Mouse (Mus musculus): ENCODE measurements around the gene Mrtfa. TPM values are rescaled to one million over a fixed set of nuclear protein-coding genes. Genes with fewer than 3 reads are reported as not detected.

Gene Mrtfa
- polyA plus RNA-seq, 1 experiment: 18.4 TPM

DNA sequence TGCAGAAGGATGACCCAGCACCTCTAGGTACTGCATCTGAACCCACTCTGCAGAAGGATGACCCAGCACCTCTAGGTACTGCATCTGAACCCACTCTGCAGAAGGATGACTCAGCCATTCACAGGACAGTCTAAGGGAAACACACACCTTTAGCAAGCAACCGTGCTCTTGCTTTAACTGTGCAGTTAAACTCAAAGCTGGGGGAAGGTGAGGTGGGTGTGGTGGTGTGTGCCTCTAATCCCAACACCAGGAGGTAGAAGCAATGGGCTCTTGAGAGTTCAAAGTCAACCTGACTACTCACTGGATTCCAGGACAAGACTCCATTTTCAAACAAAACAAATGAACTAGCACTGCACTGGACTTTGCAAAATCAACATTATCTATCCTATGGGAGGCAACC is 5.6 kb downstream of the Mrtfa start:
- H3K36me3 ChIP-seq (ENCODE audit: control insufficient read depth, insufficient read depth, low read length, poor library complexity, severe bottlenecking): no peaks in the 10 kb centered on the region
- H3K27me3 ChIP-seq (ENCODE audit: control insufficient read depth, insufficient read depth, low read length, poor library complexity, severe bottlenecking): no peaks in the 10 kb centered on the region
- H3K27ac ChIP-seq (ENCODE audit: insufficient read depth, low read length): no peak overlapping the region
- no peaks in the 10 kb centered on the region for H3K9me3 ChIP-seq (replicated peaks; ENCODE audit: control insufficient read depth, insufficient read depth, low read length, poor library complexity, severe bottlenecking)
- TF ChIP-seq POLR2A (IDR thresholded peaks at IDR 0.05; ENCODE audit: insufficient read depth, low read length): no peak
- no peak for TF ChIP-seq CTCF (IDR thresholded peaks at IDR 0.05; ENCODE audit: low read depth, low read length)
- TF ChIP-seq EP300 (IDR thresholded peaks at IDR 0.05; ENCODE audit: insufficient read depth, low read depth, low read length): no peak
- no peak overlapping the region for H3K4me3 ChIP-seq (ENCODE audit: low read depth, low read length)
- H3K9ac ChIP-seq (ENCODE audit: low read depth, poor library complexity, severe bottlenecking): no peak overlapping the region
- H3K4me1 ChIP-seq (ENCODE audit: control insufficient read depth, insufficient read depth, low read length): peaks cover 2% of the 10 kb centered on the region

DNA sequence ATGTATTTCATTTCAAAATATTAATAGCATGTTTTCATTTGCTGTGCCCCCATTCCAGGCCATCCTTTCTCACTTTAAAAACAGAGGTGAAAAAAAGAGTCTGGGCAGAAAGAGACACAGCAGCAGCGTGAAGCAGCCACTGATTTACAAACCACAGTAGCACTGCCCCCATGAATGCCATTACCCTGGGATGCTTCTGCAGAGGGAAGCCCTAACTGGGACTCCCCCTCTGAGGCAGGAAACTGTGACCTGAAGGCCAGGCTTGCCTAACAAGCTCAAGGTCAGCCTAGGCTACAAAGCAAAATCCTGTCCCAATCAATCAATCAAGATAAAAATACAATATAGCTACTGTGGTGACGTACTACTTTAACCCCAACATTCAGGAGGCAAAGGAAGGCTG is 9.3 kb downstream of the Mrtfa start:
- TF ChIP-seq CTCF (IDR thresholded peaks at IDR 0.05; ENCODE audit: low read depth, low read length) (no peak), POLR2A (IDR thresholded peaks at IDR 0.05; ENCODE audit: insufficient read depth, low read length) (no peak), EP300 (IDR thresholded peaks at IDR 0.05; ENCODE audit: insufficient read depth, low read depth, low read length) (no peak)

DNA sequence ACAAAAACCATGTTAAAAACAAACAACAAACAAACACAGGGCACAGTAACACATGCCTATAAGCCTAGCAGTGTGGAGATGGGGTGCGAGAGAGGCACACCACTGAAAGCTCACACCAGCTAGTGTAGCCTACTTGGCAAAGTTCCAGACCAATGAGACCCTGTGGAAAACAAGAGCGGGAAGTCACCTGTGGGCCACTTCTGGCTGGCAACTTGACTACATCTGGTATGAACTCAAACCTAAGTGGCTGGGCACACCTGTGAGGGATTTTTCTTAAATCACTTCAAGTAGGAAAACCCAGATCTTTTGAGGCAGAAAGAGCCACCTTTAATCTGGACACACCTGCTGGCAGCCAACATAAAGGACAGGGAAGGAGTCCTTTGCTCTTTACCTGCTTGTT is 11.0 kb downstream of the Mrtfa start:
- H3K4me1 ChIP-seq (ENCODE audit: control insufficient read depth, insufficient read depth, low read length): no peaks in the 10 kb centered on the region
- H3K9ac ChIP-seq (ENCODE audit: low read depth, poor library complexity, severe bottlenecking): no peak overlapping the region
- H3K9me3 ChIP-seq (replicated peaks; ENCODE audit: control insufficient read depth, insufficient read depth, low read length, poor library complexity, severe bottlenecking): no peaks in the 10 kb centered on the region
- H3K27me3 ChIP-seq (ENCODE audit: control insufficient read depth, insufficient read depth, low read length, poor library complexity, severe bottlenecking): no peaks in the 10 kb centered on the region
- H3K36me3 ChIP-seq (ENCODE audit: control insufficient read depth, insufficient read depth, low read length, poor library complexity, severe bottlenecking): no peaks in the 10 kb centered on the region
- no peak overlapping the region for H3K4me3 ChIP-seq (ENCODE audit: low read depth, low read length)
- TF ChIP-seq EP300 (IDR thresholded peaks at IDR 0.05; ENCODE audit: insufficient read depth, low read depth, low read length) (no peak), CTCF (IDR thresholded peaks at IDR 0.05; ENCODE audit: low read depth, low read length) (no peak), POLR2A (IDR thresholded peaks at IDR 0.05; ENCODE audit: insufficient read depth, low read length) (no peak)
- no peak overlapping the region for H3K27ac ChIP-seq (ENCODE audit: insufficient read depth, low read length)

More for the DNA sequence above, 9.3 kb downstream of the Mrtfa start:
- Histone ChIP-seq H3K4me1 (ENCODE audit: control insufficient read depth, insufficient read depth, low read length) (peaks cover 2% of the 10 kb centered on the region), H3K36me3 (ENCODE audit: control insufficient read depth, insufficient read depth, low read length, poor library complexity, severe bottlenecking) (no peaks in the 10 kb centered on the region), H3K27me3 (ENCODE audit: control insufficient read depth, insufficient read depth, low read length, poor library complexity, severe bottlenecking) (no peaks in the 10 kb centered on the region), H3K4me3 (ENCODE audit: low read depth, low read length) (no peak overlapping the region), H3K27ac (ENCODE audit: insufficient read depth, low read length) (no peak overlapping the region), H3K9me3 (replicated peaks; ENCODE audit: control insufficient read depth, insufficient read depth, low read length, poor library complexity, severe bottlenecking) (no peaks in the 10 kb centered on the region), H3K9ac (ENCODE audit: low read depth, poor library complexity, severe bottlenecking) (no peak overlapping the region)

GRCm38 (mm10) chr15:81178703-81179102 is 11.9 kb downstream of the Mrtfa start:
- Histone ChIP-seq H3K27ac (ENCODE audit: insufficient read depth, low read length) (no peak overlapping the region), H3K4me3 (ENCODE audit: low read depth, low read length) (no peak overlapping the region), H3K27me3 (ENCODE audit: control insufficient read depth, insufficient read depth, low read length, poor library complexity, severe bottlenecking) (no peaks in the 10 kb centered on the region), H3K4me1 (ENCODE audit: control insufficient read depth, insufficient read depth, low read length) (no peaks in the 10 kb centered on the region), H3K9me3 (replicated peaks; ENCODE audit: control insufficient read depth, insufficient read depth, low read length, poor library complexity, severe bottlenecking) (no peaks in the 10 kb centered on the region), H3K9ac (ENCODE audit: low read depth, poor library complexity, severe bottlenecking) (no peak overlapping the region), H3K36me3 (ENCODE audit: control insufficient read depth, insufficient read depth, low read length, poor library complexity, severe bottlenecking) (no peaks in the 10 kb centered on the region)
- TF ChIP-seq POLR2A (IDR thresholded peaks at IDR 0.05; ENCODE audit: insufficient read depth, low read length): no peak
- TF ChIP-seq EP300 (IDR thresholded peaks at IDR 0.05; ENCODE audit: insufficient read depth, low read depth, low read length): no peak
- no peak for TF ChIP-seq CTCF (IDR thresholded peaks at IDR 0.05; ENCODE audit: low read depth, low read length)

- no peak overlapping the region for H3K27ac ChIP-seq (ENCODE audit: insufficient read depth, low read length)
- H3K9me3 ChIP-seq (replicated peaks; ENCODE audit: control insufficient read depth, insufficient read depth, low read length, poor library complexity, severe bottlenecking): no peaks in the 10 kb centered on the region
- no peaks in the 10 kb centered on the region for H3K4me1 ChIP-seq (ENCODE audit: control insufficient read depth, insufficient read depth, low read length)
- H3K27me3 ChIP-seq (ENCODE audit: control insufficient read depth, insufficient read depth, low read length, poor library complexity, severe bottlenecking): no peaks in the 10 kb centered on the region
- no peak overlapping the region for H3K9ac ChIP-seq (ENCODE audit: low read depth, poor library complexity, severe bottlenecking)
- no peak overlapping the region for H3K4me3 ChIP-seq (ENCODE audit: low read depth, low read length)
- no peaks in the 10 kb centered on the region for H3K36me3 ChIP-seq (ENCODE audit: control insufficient read depth, insufficient read depth, low read length, poor library complexity, severe bottlenecking)
- TF ChIP-seq EP300 (IDR thresholded peaks at IDR 0.05; ENCODE audit: insufficient read depth, low read depth, low read length): no peak
- no peak for TF ChIP-seq CTCF (IDR thresholded peaks at IDR 0.05; ENCODE audit: low read depth, low read length)
These were observed 12.7 kb downstream of the Mrtfa start for GRCm38 (mm10) chr15:81177860-81178259.

GRCm38 (mm10) chr15:81175633-81176032 is 14.9 kb downstream of the Mrtfa start:
- Histone ChIP-seq H3K4me3 (ENCODE audit: low read depth, low read length) (no peak overlapping the region), H3K27me3 (ENCODE audit: control insufficient read depth, insufficient read depth, low read length, poor library complexity, severe bottlenecking) (no peaks in the 10 kb centered on the region), H3K27ac (ENCODE audit: insufficient read depth, low read length) (no peak overlapping the region), H3K9me3 (replicated peaks; ENCODE audit: control insufficient read depth, insufficient read depth, low read length, poor library complexity, severe bottlenecking) (no peaks in the 10 kb centered on the region), H3K9ac (ENCODE audit: low read depth, poor library complexity, severe bottlenecking) (no peak overlapping the region), H3K4me1 (ENCODE audit: control insufficient read depth, insufficient read depth, low read length) (no peaks in the 10 kb centered on the region), H3K36me3 (ENCODE audit: control insufficient read depth, insufficient read depth, low read length, poor library complexity, severe bottlenecking) (no peaks in the 10 kb centered on the region)
- TF ChIP-seq EP300 (IDR thresholded peaks at IDR 0.05; ENCODE audit: insufficient read depth, low read depth, low read length): no peak
- no peak for TF ChIP-seq POLR2A (IDR thresholded peaks at IDR 0.05; ENCODE audit: insufficient read depth, low read length)
- no peak for TF ChIP-seq CTCF (IDR thresholded peaks at IDR 0.05; ENCODE audit: low read depth, low read length)

Measured in ES-Bruce4 (cell line).